Mouse (Mus musculus) stomach, embryonic 14.5 days (tissue): ENCODE measurements around the gene Zbtb7a. TPM values are rescaled to one million over a fixed set of nuclear protein-coding genes. Genes with fewer than 3 reads are reported as not detected.
A peak's percentile ranks its signal among the peaks of the same experiment; 100 is the strongest.

Experiments
- ATAC-seq: fragments of 200-750 bp; cut with Nextera tagmentation; 2 replicates; pipeline ENCODE4 v1.8.0; 2017; ENCODE audit warnings: low read depth, moderate TSS enrichment; ENCODE audit not compliant: insufficient number of reproducible peaks, insufficient read depth, low FRiP score
- H3K27ac ChIP-seq: fragments of 300-500 bp; sonication (generic); 2 replicates; pipeline ENCODE4 v1.5.1; 2014; ENCODE audit warnings: mild to moderate bottlenecking, low read length, moderate library complexity, mixed read lengths
- H3K27me3 ChIP-seq: fragments of 300-500 bp; sonication (generic); 2 replicates; pipeline ENCODE4 v1.6.1; 2014; ENCODE audit warnings: low read length, control low read depth, mixed read lengths; ENCODE audit not compliant: control insufficient read depth, insufficient read depth
- H3K36me3 ChIP-seq: fragments of 300-500 bp; sonication (generic); 2 replicates; pipeline ENCODE4 v1.6.1; 2014; ENCODE audit warnings: mild to moderate bottlenecking, control low read depth, low read length, moderate library complexity, mixed read lengths; ENCODE audit not compliant: control insufficient read depth, insufficient read depth
- H3K4me1 ChIP-seq: fragments of 300-500 bp; sonication (generic); 2 replicates; pipeline ENCODE4 v1.6.1; 2014; ENCODE audit warnings: low read length, control low read depth, mixed read lengths; ENCODE audit not compliant: control insufficient read depth, insufficient read depth
- H3K4me2 ChIP-seq: fragments of 300-500 bp; sonication (generic); replicated peaks from 2 replicates; pipeline ENCODE4 v1.6.1; 2014; ENCODE audit warnings: low read depth, low read length, control low read depth
- H3K4me3 ChIP-seq: fragments of 300-500 bp; sonication (generic); 2 replicates; pipeline ENCODE4 v1.5.1; 2014; ENCODE audit warnings: low read depth, low read length, control low read depth
- H3K9ac ChIP-seq: fragments of 300-500 bp; sonication (generic); replicated peaks from 2 replicates; pipeline ENCODE4 v1.6.1; 2014; ENCODE audit warnings: low read depth, mild to moderate bottlenecking, control low read depth, low read length, moderate library complexity, mixed read lengths
- H3K9me3 ChIP-seq: fragments of 300-500 bp; sonication (generic); 2 replicates; pipeline ENCODE4 v1.6.1; 2016; ENCODE audit warnings: low read depth, low read length, control low read depth; ENCODE audit not compliant: control insufficient read depth
- WGBS: fragments of 180-500 bp; shearing (Covaris S2); extraction: QIAGEN DNeasy Blood & Tissue Kit; methylation state at CpG from one replicate; pipeline ENCODE4 v1.1.7; 2014; 5-methylcytosine and 5-hydroxymethylcytosine counted together
- polyA plus RNA-seq: library from polyadenylated mRNA; unstranded; fragments of >200 nt; fragmentation: Nextera tagmentation; extraction: Ambion mirVana; gene quantifications from 2 replicates; pipeline ENCODE4 v1.2.1, GENCODE M21; 2014

Gene Zbtb7a
- polyA plus RNA-seq, 1 experiment from 2014 or later = 25.5 TPM

DNA sequence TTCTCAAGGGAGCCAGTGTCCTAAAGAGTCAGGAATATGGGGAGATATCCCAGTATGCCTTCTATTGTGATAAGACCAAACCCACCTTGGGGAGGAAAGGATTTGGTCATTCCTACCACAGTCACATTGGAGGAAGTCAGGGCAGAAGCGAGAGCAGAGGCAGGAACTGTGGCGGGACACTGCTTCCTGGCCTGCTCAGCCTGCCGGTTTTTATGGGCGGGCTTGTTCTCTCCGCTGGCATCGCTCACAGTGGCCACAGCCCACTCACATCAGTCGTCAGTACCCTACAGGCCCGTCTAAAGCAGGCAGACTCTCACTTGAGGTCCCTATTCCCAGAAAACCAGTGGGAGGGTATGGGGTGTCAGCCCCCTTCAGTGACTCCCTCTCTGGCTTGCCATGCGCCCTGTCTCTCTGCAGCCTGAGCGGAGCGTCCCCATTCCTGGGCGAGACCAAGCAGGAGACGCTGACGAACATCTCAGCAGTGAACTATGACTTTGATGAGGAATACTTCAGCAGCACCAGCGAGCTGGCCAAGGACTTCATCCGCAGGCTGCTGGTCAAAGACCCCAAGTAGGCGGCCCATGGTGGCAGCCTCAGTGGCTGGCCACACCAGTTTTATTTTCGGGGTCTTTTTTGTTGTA is 56.4 kb downstream of the Zbtb7a start:
- H3K9me3 ChIP-seq = no peaks in the 10 kb centered on the region
- ATAC-seq = 0 out of 2 replicates have a peak, but pooled peaks have one; percentile 0
- peak overlapping the region; percentile 97 for H3K4me2 ChIP-seq
- H3K4me1 ChIP-seq = peaks cover 9% of the 10 kb centered on the region
- peaks cover 26% of the 10 kb centered on the region for H3K36me3 ChIP-seq
- 87% methylated on average over 18 of the region's 18 CpGs for WGBS
- H3K27ac ChIP-seq = peak overlapping the region; percentile 85; the same call in 1 of the 2 replicates
- peak overlapping the region; percentile 65; the same call in 1 of the 2 replicates for H3K9ac ChIP-seq
- H3K27me3 ChIP-seq = peaks cover 9% of the 10 kb centered on the region; the same call in 1 of the 2 replicates
- H3K4me3 ChIP-seq = no peak overlapping the region; the same call in 1 of the 2 replicates

DNA sequence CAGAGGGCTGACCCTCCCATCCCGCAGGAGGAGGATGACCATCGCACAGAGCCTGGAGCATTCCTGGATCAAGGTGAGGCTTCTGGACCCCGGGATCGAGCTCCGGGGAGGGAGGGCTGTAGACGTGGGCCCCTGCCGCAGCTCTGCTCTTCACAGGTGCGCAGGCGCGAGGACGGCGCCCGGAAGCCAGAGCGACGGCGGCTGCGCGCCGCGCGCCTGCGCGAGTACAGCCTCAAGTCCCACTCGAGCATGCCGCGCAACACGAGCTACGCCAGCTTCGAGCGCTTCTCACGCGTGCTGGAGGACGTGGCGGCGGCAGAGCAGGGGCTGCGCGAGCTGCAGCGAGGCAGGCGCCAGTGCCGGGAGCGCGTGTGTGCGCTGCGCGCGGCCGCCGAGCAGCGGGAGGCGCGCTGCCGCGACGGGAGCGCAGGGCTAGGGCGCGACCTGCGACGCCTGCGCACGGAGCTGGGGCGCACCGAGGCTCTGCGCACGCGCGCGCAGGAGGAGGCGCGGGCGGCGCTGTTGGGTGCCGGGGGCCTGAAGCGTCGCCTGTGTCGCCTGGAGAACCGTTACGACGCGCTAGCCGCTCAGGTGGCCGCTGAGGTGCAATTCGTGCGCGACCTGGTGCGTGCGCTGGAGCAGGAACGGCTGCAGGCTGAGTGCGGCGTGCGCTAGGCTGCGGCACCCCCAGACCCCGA is 57.4 kb downstream of the Zbtb7a start:
- Histone ChIP-seq H3K9ac (peak overlapping the region; percentile 65), H3K4me3 (peak overlapping the region; percentile 49), H3K27me3 (peaks cover 9% of the 10 kb centered on the region; the same call in 1 of the 2 replicates), H3K9me3 (no peaks in the 10 kb centered on the region), H3K27ac (peak overlapping the region; percentile 85), H3K4me2 (peak overlapping the region; percentile 97), H3K4me1 (peaks cover 9% of the 10 kb centered on the region), H3K36me3 (peaks cover 17% of the 10 kb centered on the region; the same call in 1 of the 2 replicates)
- ATAC-seq = peak; percentile 81
- WGBS = under 1% methylated on average over 91 of the region's 93 CpGs

DNA sequence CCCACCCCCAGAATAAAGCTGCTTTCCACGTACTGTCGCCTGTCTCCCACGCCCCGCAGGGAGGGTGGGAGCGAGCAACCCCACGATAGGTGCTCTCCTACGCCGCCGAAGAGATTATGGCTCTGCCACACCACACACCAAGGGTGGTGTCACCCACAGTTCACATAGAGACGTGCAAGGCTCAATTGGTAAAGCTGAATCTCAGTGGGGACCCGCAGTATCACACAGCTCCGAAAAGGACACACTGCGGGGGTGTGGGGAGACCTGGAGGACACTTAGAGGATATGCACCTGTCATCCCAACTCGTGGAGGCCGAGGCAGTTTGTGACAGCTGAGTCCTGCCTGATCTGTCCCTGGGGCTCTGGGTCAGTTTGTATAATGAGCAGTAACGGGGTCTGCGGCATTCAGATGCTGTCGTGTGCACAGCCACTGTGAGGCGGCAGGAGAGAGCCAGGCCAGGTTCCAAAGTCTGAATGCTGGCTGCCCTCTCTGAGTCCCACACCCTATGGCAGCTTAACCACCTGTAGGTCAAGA is 58.0 kb downstream of the Zbtb7a start:
- Histone ChIP-seq H3K4me1 (peaks cover 9% of the 10 kb centered on the region), H3K9me3 (no peaks in the 10 kb centered on the region), H3K4me3 (peak overlapping the region; percentile 49), H3K4me2 (peak overlapping the region; percentile 97), H3K36me3 (peaks cover 15% of the 10 kb centered on the region; the same call in 1 of the 2 replicates), H3K27me3 (peaks cover 9% of the 10 kb centered on the region; the same call in 1 of the 2 replicates), H3K27ac (peak overlapping the region; percentile 85), H3K9ac (peak overlapping the region; percentile 65)
- ATAC-seq = peak; percentile 10; the same call in 1 of the 2 replicates
- 5% methylated on average over 19 of the region's 19 CpGs for WGBS

DNA sequence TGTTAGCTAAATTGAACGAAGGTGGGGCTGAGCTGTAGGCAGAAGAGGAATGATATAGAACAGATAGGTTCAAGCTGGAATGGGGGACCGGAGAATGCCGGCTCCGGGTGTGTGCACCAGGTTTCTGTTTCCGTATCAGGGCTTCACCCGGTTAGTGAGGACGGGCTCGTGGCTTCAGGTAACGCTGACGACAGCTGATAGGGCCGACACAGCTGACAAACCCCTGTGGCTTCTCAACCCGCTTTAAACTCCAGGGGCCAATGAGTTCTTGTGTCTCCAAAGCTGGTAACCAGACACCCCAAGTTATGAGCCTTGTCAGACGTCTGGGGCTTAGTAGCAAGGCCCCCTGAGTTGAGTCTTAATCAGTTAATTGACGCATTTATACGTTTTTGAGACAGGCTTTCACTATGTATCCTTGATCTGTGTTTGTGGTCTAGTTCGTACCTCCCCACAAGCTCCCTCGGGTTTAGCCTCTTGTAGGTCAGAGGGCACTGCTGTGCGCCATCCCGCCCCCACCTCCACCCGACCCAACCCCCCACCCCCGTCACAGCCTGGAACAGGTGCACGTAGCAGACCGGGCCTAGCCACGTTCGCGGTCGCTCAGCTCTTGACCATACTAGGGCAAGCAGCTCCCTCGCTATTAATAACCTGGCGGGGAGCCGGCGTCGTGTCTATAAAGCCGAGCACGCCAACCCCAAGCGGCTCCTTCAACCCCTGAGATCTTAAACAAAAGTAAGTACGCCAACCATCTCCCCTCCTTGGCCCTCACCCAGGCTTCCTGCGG is 59.2 kb downstream of the Zbtb7a start:
- peaks cover 9% of the 10 kb centered on the region; the same call in 1 of the 2 replicates for H3K27me3 ChIP-seq
- peaks cover 11% of the 10 kb centered on the region; the same call in 1 of the 2 replicates for H3K36me3 ChIP-seq
- no peak for ATAC-seq
- peaks cover 9% of the 10 kb centered on the region for H3K4me1 ChIP-seq
- H3K9me3 ChIP-seq = no peaks in the 10 kb centered on the region
- peak overlapping the region; percentile 29 for H3K4me2 ChIP-seq
- 12% methylated on average over 37 of the region's 37 CpGs for WGBS
- H3K9ac ChIP-seq = 0 out of 2 replicates have a peak overlapping the region, but pooled peaks have one; percentile 30
- H3K4me3 ChIP-seq = peak overlapping the region; percentile 5; the same call in 1 of the 2 replicates
- peak overlapping the region; percentile 67 for H3K27ac ChIP-seq

DNA sequence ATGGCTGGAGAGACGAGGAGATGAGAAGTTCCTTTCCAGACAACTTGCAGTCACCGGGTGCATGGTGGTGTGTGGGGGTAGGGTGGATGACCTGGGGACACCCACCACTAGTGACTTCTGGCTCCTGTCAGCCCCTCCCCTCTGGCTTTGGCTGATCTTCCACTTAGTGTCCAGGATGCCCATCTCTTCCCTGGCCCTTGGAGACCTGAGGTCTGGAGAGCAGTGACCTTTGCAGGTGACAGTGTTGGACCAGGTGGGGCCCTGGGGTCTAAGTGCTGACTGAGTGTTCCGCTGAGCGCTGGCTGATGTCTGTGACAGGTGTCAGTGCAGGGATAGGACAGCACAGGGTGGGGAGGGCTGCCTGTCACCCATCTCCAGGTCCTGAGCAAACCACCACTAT is 60.3 kb downstream of the Zbtb7a start:
- Histone ChIP-seq H3K4me2 (peak overlapping the region; percentile 29), H3K9me3 (no peaks in the 10 kb centered on the region), H3K4me1 (peaks cover 9% of the 10 kb centered on the region), H3K9ac (no peak overlapping the region), H3K27me3 (peaks cover 9% of the 10 kb centered on the region; the same call in 1 of the 2 replicates), H3K27ac (peak overlapping the region; percentile 67), H3K36me3 (peaks cover 7% of the 10 kb centered on the region; the same call in 1 of the 2 replicates), H3K4me3 (peak overlapping the region; percentile 5)
- 65% methylated on average over 4 of the region's 4 CpGs for WGBS
- no peak for ATAC-seq

DNA sequence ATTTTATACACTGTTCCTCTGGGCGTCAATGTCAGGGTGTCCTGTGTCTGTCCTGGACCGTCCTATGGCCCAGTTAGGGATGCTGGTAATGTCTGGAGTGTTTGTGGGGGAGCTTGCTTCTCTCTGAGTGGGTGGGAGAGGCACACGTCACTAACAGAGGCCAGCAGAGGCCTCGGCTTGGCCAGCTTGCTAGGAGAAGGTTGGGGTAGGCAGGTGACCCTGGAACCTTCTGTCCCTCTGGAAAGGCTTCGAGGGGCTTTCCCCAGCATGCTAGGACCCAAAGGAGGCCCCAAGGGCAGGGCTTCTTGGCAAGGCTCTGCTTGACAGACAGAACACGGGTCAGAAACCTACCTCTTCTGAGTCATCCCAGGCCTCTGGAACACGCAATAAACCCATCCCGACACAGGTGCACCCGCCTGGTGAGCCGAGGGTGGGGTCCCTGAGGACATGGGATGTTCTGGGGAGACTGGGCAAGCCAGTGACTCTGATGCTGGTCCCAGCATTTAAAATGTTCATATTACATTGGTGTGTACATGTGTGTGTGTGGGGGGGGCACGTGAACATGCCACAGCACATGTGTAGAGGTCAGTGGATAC is 61.5 kb downstream of the Zbtb7a start:
- Histone ChIP-seq H3K4me2 (no peak overlapping the region), H3K4me3 (no peak overlapping the region), H3K4me1 (peaks cover 9% of the 10 kb centered on the region), H3K9me3 (no peaks in the 10 kb centered on the region), H3K27ac (no peak overlapping the region), H3K27me3 (peaks cover 9% of the 10 kb centered on the region; the same call in 1 of the 2 replicates), H3K36me3 (no peaks in the 10 kb centered on the region), H3K9ac (no peak overlapping the region)
- WGBS = 65% methylated on average over 11 of the region's 11 CpGs
- no peak for ATAC-seq

DNA sequence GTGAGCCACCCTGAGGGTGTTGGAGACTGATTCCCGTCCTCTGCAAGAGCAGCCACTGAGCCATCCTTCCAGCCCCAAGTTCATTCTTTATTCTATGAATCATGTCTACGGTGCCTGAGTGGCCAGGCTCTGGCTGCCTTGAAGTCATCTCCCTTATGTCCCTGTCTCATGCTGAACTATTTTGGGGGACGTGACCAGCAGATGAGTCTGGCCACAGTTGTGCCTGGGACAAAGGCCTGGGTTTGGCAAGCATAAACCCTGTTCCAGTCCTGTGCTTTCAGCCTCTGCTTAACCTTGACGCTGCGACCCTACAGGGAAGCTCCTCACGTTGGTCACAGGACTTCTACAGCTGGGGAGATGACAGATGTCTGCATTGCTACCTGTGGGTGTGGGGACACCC is 62.3 kb downstream of the Zbtb7a start:
- Histone ChIP-seq H3K9ac (no peak overlapping the region), H3K4me2 (no peak overlapping the region), H3K27ac (no peak overlapping the region), H3K9me3 (no peaks in the 10 kb centered on the region), H3K27me3 (peaks cover 9% of the 10 kb centered on the region; the same call in 1 of the 2 replicates), H3K4me3 (no peak overlapping the region), H3K4me1 (peaks cover 4% of the 10 kb centered on the region; the same call in 1 of the 2 replicates), H3K36me3 (no peaks in the 10 kb centered on the region)
- 46% methylated on average over 6 of the region's 6 CpGs for WGBS
- no peak for ATAC-seq
